Mouse (Mus musculus): Measurements from ENCODE around the gene Impdh1. TPM values are rescaled to one million over a fixed set of nuclear protein-coding genes. Genes with fewer than 3 reads are reported as not detected.

The Impdh1 gene
- polyA plus RNA-seq, 1 experiment from 2014 or later, result 65.0 TPM

- WGBS, result 25% methylated on average over 7 of the region's 7 CpGs
- peaks cover 41% of the 10 kb centered on the region for H3K4me1 ChIP-seq
Observed at GRCm38 (mm10) chr6:29211146-29211545, 5.0 kb downstream of the Impdh1 start.

GRCm38 (mm10) chr6:29210231-29210936, 5.8 kb downstream of the Impdh1 start:
- peak overlapping the region; percentile 28 for H3K4me2 ChIP-seq (replicated peaks)
- no peak overlapping the region for H3K4me3 ChIP-seq
- WGBS, result 80% methylated on average over 9 of the region's 9 CpGs
- H3K27ac ChIP-seq, result no peak overlapping the region
- H3K4me1 ChIP-seq, result peaks cover 38% of the 10 kb centered on the region
- ATAC-seq (ENCODE audit: low FRiP score, low read depth), result no peak
- H3K36me3 ChIP-seq, result peaks cover 11% of the 10 kb centered on the region; the same call in 1 of the 2 replicates
- no peaks in the 10 kb centered on the region for H3K9me3 ChIP-seq
- H3K9ac ChIP-seq, result no peak overlapping the region
- peaks cover 17% of the 10 kb centered on the region for H3K27me3 ChIP-seq (replicated peaks)

More at GRCm38 (mm10) chr6:29211146-29211545, 5.0 kb downstream of the Impdh1 start:
- peak overlapping the region; percentile 66 for H3K4me3 ChIP-seq
- peaks cover 18% of the 10 kb centered on the region for H3K27me3 ChIP-seq (replicated peaks)
- peak overlapping the region; percentile 93 for H3K4me2 ChIP-seq (replicated peaks)
- no peak overlapping the region for H3K27ac ChIP-seq
- H3K9ac ChIP-seq, result peak overlapping the region; percentile 77
- no peaks in the 10 kb centered on the region for H3K9me3 ChIP-seq
- peaks cover 8% of the 10 kb centered on the region; the same call in 1 of the 2 replicates for H3K36me3 ChIP-seq
- ATAC-seq (ENCODE audit: low FRiP score, low read depth), result no peak

GRCm38 (mm10) chr6:29208178-29208577, 8.0 kb downstream of the Impdh1 start:
- H3K4me1 ChIP-seq, result peaks cover 18% of the 10 kb centered on the region
- H3K36me3 ChIP-seq, result peaks cover 27% of the 10 kb centered on the region; the same call in 1 of the 2 replicates
- H3K4me2 ChIP-seq (replicated peaks), result no peak overlapping the region
- H3K4me3 ChIP-seq, result no peak overlapping the region
- no peak overlapping the region for H3K9ac ChIP-seq
- 86% methylated on average over 5 of the region's 5 CpGs for WGBS
- no peaks in the 10 kb centered on the region for H3K9me3 ChIP-seq
- ATAC-seq (ENCODE audit: low FRiP score, low read depth), result no peak
- H3K27ac ChIP-seq, result no peak overlapping the region
- 0 out of 2 replicates have a peak, but pooled peaks cover 1% of the 10 kb centered on the region for H3K27me3 ChIP-seq (replicated peaks)

GRCm38 (mm10) chr6:29207017-29207416, 9.1 kb downstream of the Impdh1 start:
- no peaks in the 10 kb centered on the region for H3K9me3 ChIP-seq
- 89% methylated on average over 5 of the region's 5 CpGs for WGBS
- no peak for ATAC-seq (ENCODE audit: low FRiP score, low read depth)
- no peak overlapping the region for H3K9ac ChIP-seq
- H3K36me3 ChIP-seq, result peaks cover 36% of the 10 kb centered on the region; the same call in 1 of the 2 replicates
- H3K4me2 ChIP-seq (replicated peaks), result no peak overlapping the region
- H3K4me1 ChIP-seq, result peaks cover 17% of the 10 kb centered on the region
- H3K27ac ChIP-seq, result no peak overlapping the region
- no peak overlapping the region for H3K4me3 ChIP-seq
- no peaks in the 10 kb centered on the region for H3K27me3 ChIP-seq (replicated peaks)

- Histone ChIP-seq H3K27ac (no peak overlapping the region), H3K27me3 (replicated peaks) (no peaks in the 10 kb centered on the region), H3K9ac (no peak overlapping the region), H3K4me1 (peaks cover 9% of the 10 kb centered on the region), H3K36me3 (peaks cover 39% of the 10 kb centered on the region; the same call in 1 of the 2 replicates), H3K9me3 (no peaks in the 10 kb centered on the region), H3K4me3 (no peak overlapping the region), H3K4me2 (replicated peaks) (no peak overlapping the region)
- ATAC-seq (ENCODE audit: low FRiP score, low read depth), result no peak
- 95% methylated on average over 10 of the region's 10 CpGs for WGBS
Observed at GRCm38 (mm10) chr6:29206006-29206405, 10.2 kb downstream of the Impdh1 start.

GRCm38 (mm10) chr6:29204932-29205614, 11.1 kb downstream of the Impdh1 start:
- 0 out of 2 replicates have a peak, but pooled peaks cover 5% of the 10 kb centered on the region for H3K27me3 ChIP-seq (replicated peaks)
- no peak overlapping the region for H3K4me3 ChIP-seq
- H3K4me2 ChIP-seq (replicated peaks), result no peak overlapping the region
- peaks cover 2% of the 10 kb centered on the region for H3K4me1 ChIP-seq
- no peaks in the 10 kb centered on the region for H3K9me3 ChIP-seq
- no peak overlapping the region for H3K9ac ChIP-seq
- peak; percentile 25; the same call in 1 of the 2 replicates for ATAC-seq (ENCODE audit: low FRiP score, low read depth)
- H3K36me3 ChIP-seq, result peaks cover 44% of the 10 kb centered on the region
- H3K27ac ChIP-seq, result no peak overlapping the region
- WGBS, result 59% methylated on average over 15 of the region's 15 CpGs

- no peak overlapping the region for H3K4me3 ChIP-seq
- WGBS, result 90% methylated on average over 6 of the region's 6 CpGs
- peaks cover 5% of the 10 kb centered on the region; the same call in 1 of the 2 replicates for H3K27me3 ChIP-seq (replicated peaks)
- H3K27ac ChIP-seq, result no peak overlapping the region
- no peak overlapping the region for H3K9ac ChIP-seq
- H3K36me3 ChIP-seq, result peaks cover 44% of the 10 kb centered on the region
- no peak overlapping the region for H3K4me2 ChIP-seq (replicated peaks)
- H3K9me3 ChIP-seq, result no peaks in the 10 kb centered on the region
- peaks cover 3% of the 10 kb centered on the region for H3K4me1 ChIP-seq
- no peak for ATAC-seq (ENCODE audit: low FRiP score, low read depth)
Observed at GRCm38 (mm10) chr6:29203861-29204585, 12.1 kb downstream of the Impdh1 start.

- WGBS, result 91% methylated on average over 13 of the region's 13 CpGs
- no peak for ATAC-seq (ENCODE audit: low FRiP score, low read depth)
Observed at GRCm38 (mm10) chr6:29203096-29203495, 13.1 kb downstream of the Impdh1 start.

GRCm38 (mm10) chr6:29201988-29202387, 14.2 kb downstream of the Impdh1 start:
- 89% methylated on average over 7 of the region's 8 CpGs for WGBS
- Histone ChIP-seq H3K4me3 (no peak overlapping the region), H3K9ac (no peak overlapping the region), H3K9me3 (no peaks in the 10 kb centered on the region), H3K4me1 (peaks cover 12% of the 10 kb centered on the region), H3K27me3 (replicated peaks) (peaks cover 5% of the 10 kb centered on the region; the same call in 1 of the 2 replicates), H3K4me2 (replicated peaks) (no peak overlapping the region), H3K36me3 (peaks cover 42% of the 10 kb centered on the region), H3K27ac (no peak overlapping the region)
- ATAC-seq (ENCODE audit: low FRiP score, low read depth), result no peak

More at GRCm38 (mm10) chr6:29203096-29203495, 13.1 kb downstream of the Impdh1 start:
- Histone ChIP-seq H3K9me3 (no peaks in the 10 kb centered on the region), H3K27me3 (replicated peaks) (peaks cover 5% of the 10 kb centered on the region; the same call in 1 of the 2 replicates), H3K27ac (no peak overlapping the region), H3K9ac (no peak overlapping the region), H3K36me3 (peaks cover 44% of the 10 kb centered on the region), H3K4me3 (no peak overlapping the region), H3K4me2 (replicated peaks) (no peak overlapping the region), H3K4me1 (peaks cover 10% of the 10 kb centered on the region)

- Histone ChIP-seq H3K27me3 (replicated peaks) (peaks cover 5% of the 10 kb centered on the region; the same call in 1 of the 2 replicates), H3K27ac (no peak overlapping the region), H3K9me3 (no peaks in the 10 kb centered on the region), H3K36me3 (peaks cover 38% of the 10 kb centered on the region), H3K4me2 (replicated peaks) (no peak overlapping the region), H3K4me1 (peaks cover 12% of the 10 kb centered on the region), H3K9ac (no peak overlapping the region), H3K4me3 (no peak overlapping the region)
- ATAC-seq (ENCODE audit: low FRiP score, low read depth), result no peak
- WGBS, result 90% methylated on average over 5 of the region's 5 CpGs
Observed at GRCm38 (mm10) chr6:29201341-29201740, 14.8 kb downstream of the Impdh1 start.

GRCm38 (mm10) chr6:29200496-29200895, 15.7 kb downstream of the Impdh1 start:
- Histone ChIP-seq H3K9ac (no peak overlapping the region), H3K4me1 (peaks cover 12% of the 10 kb centered on the region), H3K27me3 (replicated peaks) (peaks cover 5% of the 10 kb centered on the region; the same call in 1 of the 2 replicates), H3K4me2 (replicated peaks) (no peak overlapping the region), H3K27ac (no peak overlapping the region), H3K36me3 (peaks cover 33% of the 10 kb centered on the region), H3K4me3 (no peak overlapping the region), H3K9me3 (no peaks in the 10 kb centered on the region)
- WGBS, result 70% methylated on average over 3 of the region's 3 CpGs
- ATAC-seq (ENCODE audit: low FRiP score, low read depth), result no peak
